Mouse (Mus musculus) layer of hippocampus, adult 2 months (tissue): ENCODE data around the gene Vsnl1. TPM values are rescaled to one million over a fixed set of nuclear protein-coding genes. Genes with fewer than 3 reads are reported as not detected.

Experiments used
- DNase-seq, 2 experiments: peaks; one replicate each; pipeline ENCODE4 v3.0.0; 2022; ENCODE audit warnings: low spot score in 2 of 2
- H3K27ac ChIP-seq: fragments of 200-600 bp; 2 replicates; pipeline ENCODE4 v1.8.1; 2022
- H3K4me3 ChIP-seq: fragments of 200-600 bp; 2 replicates; pipeline ENCODE4 v1.8.1; 2022; ENCODE audit warnings: mild to moderate bottlenecking
- CTCF ChIP-seq: fragments of 200-600 bp; conservative IDR thresholded peaks from 2 replicates; pipeline ENCODE4 v1.8.1; 2022; ENCODE audit warnings: antibody characterized with exemption, mild to moderate bottlenecking, moderate library complexity
- microRNA-seq, 2 experiments: library from miRNA; unstranded; fragments of <30 nt; microRNA quantifications; one replicate each; pipeline ENCODE4 v1.2.0; 2021
- total RNA-seq, 2 experiments: library from RNA; stranded (reverse); gene quantifications; 2 replicates each; pipeline ENCODE4 v1.2.3; 2021

Vsnl1 gene
- total RNA-seq, 2 experiments from 2014 or later, result 384 to 415 TPM

- no peak for TF ChIP-seq CTCF
- H3K4me3 ChIP-seq, result no peak overlapping the region
- no peak for DNase-seq
- no peak overlapping the region for H3K27ac ChIP-seq
Observed at GRCm38 (mm10) chr12:11306753-11307645, 129.4 kb downstream of the Vsnl1 start.

GRCm38 (mm10) chr12:11300858-11301257 lies 135.6 kb downstream of the Vsnl1 start:
- DNase-seq, result no peak
- Histone ChIP-seq H3K27ac (no peak overlapping the region), H3K4me3 (no peak overlapping the region)
- no peak for TF ChIP-seq CTCF

- Histone ChIP-seq H3K4me3 (no peak overlapping the region), H3K27ac (no peak overlapping the region)
- DNase-seq, result no peak
- peak; percentile 54 for TF ChIP-seq CTCF
Observed at GRCm38 (mm10) chr12:11286382-11286781, 150.0 kb downstream of the Vsnl1 start.

- no peak for DNase-seq
- Histone ChIP-seq H3K27ac (no peak overlapping the region), H3K4me3 (no peak overlapping the region)
- TF ChIP-seq CTCF, result no peak
Observed at GRCm38 (mm10) chr12:11281584-11281983, 154.8 kb downstream of the Vsnl1 start.

GRCm38 (mm10) chr12:11279886-11280285 lies 156.5 kb downstream of the Vsnl1 start:
- DNase-seq, result no peak
- TF ChIP-seq CTCF, result no peak
- H3K27ac ChIP-seq, result no peak overlapping the region
- H3K4me3 ChIP-seq, result no peak overlapping the region

GRCm38 (mm10) chr12:11277207-11277606 lies 159.2 kb downstream of the Vsnl1 start:
- H3K4me3 ChIP-seq, result no peak overlapping the region
- H3K27ac ChIP-seq, result no peak overlapping the region
- TF ChIP-seq CTCF, result no peak
- no peak for DNase-seq

GRCm38 (mm10) chr12:11276632-11277031 lies 159.8 kb downstream of the Vsnl1 start:
- no peak for TF ChIP-seq CTCF
- DNase-seq, result no peak
- Histone ChIP-seq H3K4me3 (no peak overlapping the region), H3K27ac (no peak overlapping the region)

Small RNA genes within 50 kb of the gene (microRNA-seq; reads per million reads assigned to microRNA genes)
- gene Mir7675, result 0 reads per million in 2 experiments

Other genes with a start within 250 kb of the Vsnl1 start
- gene Msgn1, start 227.6 kb downstream of the Vsnl1 start, total RNA-seq, result not detected
- 1 to 10 TPM; 1.3 to 3.3 TPM for gene Gen1, start 170.8 kb downstream of the Vsnl1 start, total RNA-seq
- 10 to 100 TPM; 31.7 to 38.6 TPM for gene Smc6, start 170.7 kb downstream of the Vsnl1 start, total RNA-seq
- 1 to 10 TPM in 1 of 2 experiments, under 1 TPM in 1; 0.98 to 1.3 TPM for gene Rad51ap2, start 19.5 kb upstream of the Vsnl1 start, total RNA-seq